Mouse (Mus musculus) heart, adult 2 months (tissue): ENCODE results near the gene Nudt1. TPM values are rescaled to one million over a fixed set of nuclear protein-coding genes. Genes with fewer than 3 reads are reported as not detected.

Experiments used
- DNase-seq, 2 experiments: peaks; one replicate each; pipeline ENCODE4 v3.0.0; 2021
- H3K27ac ChIP-seq: fragments of 200-600 bp; 2 replicates; pipeline ENCODE4 v1.8.1; 2022
- H3K27me3 ChIP-seq: fragments of 200-500 bp; 2 replicates; pipeline ENCODE4 v1.6.1; 2012; ENCODE audit warnings: mild to moderate bottlenecking, low read length, inconsistent platforms, mixed read lengths; ENCODE audit not compliant: control insufficient read depth, insufficient read depth
- H3K36me3 ChIP-seq: fragments of 200-500 bp; 2 replicates; pipeline ENCODE4 v1.6.1; 2012; ENCODE audit warnings: low read length, inconsistent platforms; ENCODE audit not compliant: control insufficient read depth, insufficient read depth
- H3K4me1 ChIP-seq: fragments of 200-500 bp; 2 replicates; pipeline ENCODE4 v1.6.1; 2011; ENCODE audit warnings: low read length; ENCODE audit not compliant: control insufficient read depth, insufficient read depth
- H3K4me3 ChIP-seq: fragments of 200-600 bp; 2 replicates; pipeline ENCODE4 v1.8.1; 2022
- H3K79me2 ChIP-seq: fragments of 200-500 bp; replicated peaks from 2 replicates; pipeline ENCODE4 v1.6.1; 2012; ENCODE audit warnings: mild to moderate bottlenecking, inconsistent platforms, low read length, moderate library complexity, mixed read lengths; ENCODE audit not compliant: control insufficient read depth, insufficient read depth
- H3K9ac ChIP-seq: fragments of 200-500 bp; 2 replicates; pipeline ENCODE4 v1.6.1; 2012; ENCODE audit warnings: low read depth, mild to moderate bottlenecking, control low read depth, inconsistent platforms, low read length, mixed read lengths
- CTCF ChIP-seq: fragments of 200-600 bp; IDR thresholded peaks from 2 replicates; pipeline ENCODE4 v1.8.1; 2022; ENCODE audit warnings: antibody characterized with exemption, mild to moderate bottlenecking, moderate library complexity
- EP300 ChIP-seq: fragments of 200-500 bp; IDR thresholded peaks from 2 replicates; pipeline ENCODE4 v1.6.1; 2011; ENCODE audit warnings: low read depth, low read length, control low read depth; ENCODE audit not compliant: insufficient read depth
- POLR2A ChIP-seq: fragments of 200-500 bp; IDR thresholded peaks from 2 replicates; pipeline ENCODE4 v1.6.1; 2011; ENCODE audit warnings: mild to moderate bottlenecking, low read depth, low read length, control low read depth; ENCODE audit not compliant: insufficient read depth
- WGBS: fragments of 180-500 bp; shearing (Covaris S2); methylation state at CpG from one replicate; pipeline ENCODE4 v1.1.7; 2018; 5-methylcytosine and 5-hydroxymethylcytosine counted together
- intact Hi-C: fragments of 180-260 bp; cut with DNase I; formaldehyde crosslinking; loops from one replicate; pipeline ENCODE4 v1.15.1; 2025
- polyA plus RNA-seq: library from polyadenylated mRNA; depleted of rRNA; stranded (reverse); fragments of >200 nt; gene quantifications from 2 replicates; pipeline ENCODE4 v1.2.3, GENCODE M21; 2012; rRNA removed
- total RNA-seq, 2 experiments: library from RNA; stranded (reverse); gene quantifications; 2 replicates each; pipeline ENCODE4 v1.2.3; 2021

Nudt1 gene
- total and polyA plus RNA-seq, 3 experiments, result 6.5 to 10.0 (median 8.7) TPM

DNA sequence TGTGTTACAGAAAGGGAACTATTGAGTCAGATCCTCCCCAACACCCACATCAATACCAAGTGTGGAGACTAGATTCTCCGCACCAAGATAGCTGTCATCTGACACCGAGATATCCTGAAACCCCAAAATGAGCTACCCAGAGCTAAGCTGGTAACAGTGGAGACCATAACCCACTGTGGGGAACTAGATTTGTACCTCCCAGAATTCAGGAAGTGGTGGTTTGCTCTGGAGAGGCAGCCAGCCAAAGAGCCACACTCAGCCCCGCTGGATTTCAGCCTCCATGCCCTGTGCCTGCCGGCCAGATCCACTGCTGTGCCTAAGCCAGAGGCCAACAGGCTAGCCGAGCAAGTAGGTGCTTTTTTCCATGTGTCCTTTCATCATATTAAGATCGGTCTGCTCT is 57.8 kb downstream of the Nudt1 start:
- intact Hi-C loops, result no loop called here
- Histone ChIP-seq H3K9ac (no peak overlapping the region), H3K27me3 (no peaks in the 10 kb centered on the region), H3K36me3 (no peaks in the 10 kb centered on the region), H3K27ac (no peak overlapping the region), H3K79me2 (peaks cover under 1% of the 10 kb centered on the region; the same call in 1 of the 2 replicates), H3K4me3 (no peak overlapping the region), H3K4me1 (peaks cover 5% of the 10 kb centered on the region)
- no peak for TF ChIP-seq CTCF
- TF ChIP-seq EP300, result no peak
- TF ChIP-seq POLR2A, result no peak
- DNase-seq, result peak in 1 of 2 experiments; percentile 45
- 68% methylated on average over 6 of the region's 6 CpGs for WGBS

DNA sequence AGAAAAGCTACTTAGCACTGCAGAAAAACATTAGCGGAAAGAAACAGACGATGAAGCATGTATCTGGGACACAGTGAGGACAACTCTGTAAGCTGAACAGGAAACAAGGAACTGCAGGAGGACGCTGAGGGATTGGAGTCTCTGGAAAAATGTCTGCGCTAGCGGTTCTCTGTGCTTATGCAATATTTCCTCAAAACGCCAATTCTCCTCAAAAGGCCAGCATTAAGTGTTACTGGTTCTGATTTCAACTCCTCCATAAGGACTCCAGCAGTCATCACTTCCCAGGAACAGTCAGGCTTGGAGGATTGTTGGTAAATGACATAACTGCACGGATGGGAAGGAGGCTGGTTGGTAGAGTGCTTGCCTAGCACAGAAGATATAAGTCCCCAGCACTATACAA is 59.7 kb downstream of the Nudt1 start:
- peak in 1 of 2 experiments; percentile 26 for DNase-seq
- Histone ChIP-seq H3K27me3 (no peaks in the 10 kb centered on the region), H3K9ac (no peak overlapping the region), H3K36me3 (no peaks in the 10 kb centered on the region), H3K27ac (no peak overlapping the region), H3K4me1 (peaks cover 5% of the 10 kb centered on the region), H3K79me2 (no peaks in the 10 kb centered on the region; the same call in 1 of the 2 replicates), H3K4me3 (no peak overlapping the region)
- intact Hi-C loops, result no loop called here
- TF ChIP-seq POLR2A (no peak), CTCF (no peak), EP300 (no peak)
- WGBS, result 56% methylated on average over 7 of the region's 7 CpGs

DNA sequence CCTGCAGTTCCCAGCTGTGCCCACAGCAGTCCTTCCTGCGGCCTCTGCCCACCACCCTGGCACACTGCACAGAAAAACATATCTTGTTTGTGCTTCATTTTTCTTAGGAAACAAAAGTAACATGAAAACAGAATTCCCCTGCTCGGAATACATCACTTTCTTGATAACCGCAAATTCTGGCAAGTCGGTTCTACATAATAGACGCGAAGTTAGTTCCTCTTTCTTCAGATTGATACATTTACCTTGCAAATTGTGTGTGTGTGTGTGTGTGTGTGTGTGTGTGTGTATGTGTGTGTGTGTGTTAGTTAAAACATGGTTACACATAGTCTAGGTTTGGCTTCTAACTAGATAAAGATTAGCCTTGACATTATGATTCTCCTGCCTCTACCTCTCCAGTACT is 61.2 kb downstream of the Nudt1 start:
- H3K9ac ChIP-seq, result no peak overlapping the region
- peaks cover 5% of the 10 kb centered on the region for H3K4me1 ChIP-seq
- H3K4me3 ChIP-seq, result no peak overlapping the region
- H3K79me2 ChIP-seq, result peaks cover 1% of the 10 kb centered on the region
- H3K36me3 ChIP-seq, result no peaks in the 10 kb centered on the region
- H3K27ac ChIP-seq, result no peak overlapping the region
- intact Hi-C loops, result no loop called here
- WGBS, result 85% methylated on average over 6 of the region's 6 CpGs
- no peaks in the 10 kb centered on the region for H3K27me3 ChIP-seq
- no peak for DNase-seq
- TF ChIP-seq EP300 (no peak), POLR2A (no peak), CTCF (no peak)

DNA sequence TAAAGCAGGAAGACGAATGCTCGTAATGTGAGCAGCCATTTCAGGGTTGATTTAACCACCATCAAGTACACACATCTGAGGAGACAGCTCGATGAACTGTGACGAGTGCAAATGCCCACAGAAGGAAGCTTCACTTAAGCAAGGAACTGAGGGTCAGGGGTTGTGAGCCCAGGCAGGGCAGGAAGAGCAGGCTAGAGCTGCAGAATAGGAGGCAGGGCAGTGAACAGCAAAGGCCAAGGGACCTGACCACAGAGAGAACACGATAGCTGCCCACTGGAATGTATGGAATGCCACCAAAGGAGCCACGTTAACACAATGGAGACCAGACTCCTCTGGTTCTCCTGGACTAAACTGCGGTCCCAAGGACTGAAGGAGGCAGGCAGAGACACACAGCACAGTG is 62.1 kb downstream of the Nudt1 start:
- Histone ChIP-seq H3K4me1 (peaks cover 7% of the 10 kb centered on the region), H3K79me2 (peaks cover 1% of the 10 kb centered on the region), H3K9ac (no peak overlapping the region), H3K27ac (no peak overlapping the region), H3K4me3 (no peak overlapping the region), H3K27me3 (no peaks in the 10 kb centered on the region), H3K36me3 (no peaks in the 10 kb centered on the region)
- TF ChIP-seq POLR2A, result no peak
- no peak for TF ChIP-seq CTCF
- no peak for TF ChIP-seq EP300
- WGBS, result 30% methylated on average over 7 of the region's 7 CpGs
- intact Hi-C loops, result no loop called here
- DNase-seq, result no peak

DNA sequence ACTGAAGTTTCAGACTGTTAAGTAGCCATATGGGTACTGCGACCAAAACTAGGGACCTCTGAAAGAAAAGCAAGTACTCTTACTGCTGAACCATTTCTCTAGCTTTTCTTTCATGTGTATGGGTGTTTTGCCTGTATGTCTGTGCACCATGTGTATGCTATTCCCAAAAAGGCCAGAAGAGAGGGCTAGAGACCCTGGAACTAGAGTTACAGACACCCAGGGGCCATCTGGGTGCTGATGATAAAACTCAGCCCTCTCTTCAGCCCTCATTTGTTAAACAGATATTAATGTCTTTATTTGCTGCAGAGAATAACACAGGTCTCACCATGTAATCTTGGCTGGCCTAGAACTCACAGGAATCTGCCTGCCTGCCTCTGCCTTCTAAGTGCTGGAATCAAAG is 63.0 kb downstream of the Nudt1 start:
- WGBS, result 94% methylated on average over 1 of the region's 1 CpGs
- Histone ChIP-seq H3K4me3 (no peak overlapping the region), H3K36me3 (no peaks in the 10 kb centered on the region), H3K9ac (no peak overlapping the region), H3K79me2 (peaks cover 1% of the 10 kb centered on the region), H3K4me1 (peaks cover 6% of the 10 kb centered on the region), H3K27ac (no peak overlapping the region), H3K27me3 (no peaks in the 10 kb centered on the region)
- DNase-seq, result no peak
- TF ChIP-seq EP300, result no peak
- no peak for TF ChIP-seq POLR2A
- no peak for TF ChIP-seq CTCF
- intact Hi-C loops, result no loop called here

DNA sequence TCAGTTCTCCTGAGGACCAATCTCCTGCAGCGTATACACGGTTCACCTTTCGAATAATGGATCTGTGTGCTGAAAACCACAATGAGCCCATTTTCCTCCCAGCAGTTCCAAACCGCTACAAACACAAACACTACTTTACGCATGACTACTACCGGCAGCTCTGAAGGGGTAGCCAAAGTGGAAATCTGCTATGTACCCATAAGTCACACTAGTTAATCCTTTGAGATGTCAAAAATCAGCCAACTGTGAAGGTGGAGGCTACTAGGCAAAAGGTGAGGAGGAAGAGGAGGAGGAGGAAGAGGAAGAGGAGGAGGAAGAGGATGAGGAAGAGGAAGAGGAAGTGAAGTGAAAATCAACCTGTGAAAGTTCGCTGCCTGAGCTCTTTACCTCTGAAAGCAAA is 65.8 kb downstream of the Nudt1 start:
- peaks cover 6% of the 10 kb centered on the region for H3K4me1 ChIP-seq
- no peak for TF ChIP-seq CTCF
- no peak for TF ChIP-seq EP300
- no peak for TF ChIP-seq POLR2A
- WGBS, result 87% methylated on average over 7 of the region's 7 CpGs
- H3K27me3 ChIP-seq, result no peaks in the 10 kb centered on the region
- no peaks in the 10 kb centered on the region for H3K36me3 ChIP-seq
- intact Hi-C loops, result loop anchor here (5.0 kb wide), 1 partner anchor 55 kb away; the partner anchor contains the start of gene Mrm2
- DNase-seq, result no peak
- H3K9ac ChIP-seq, result no peak overlapping the region
- H3K79me2 ChIP-seq, result peaks cover 1% of the 10 kb centered on the region
- no peak overlapping the region for H3K27ac ChIP-seq
- no peak overlapping the region for H3K4me3 ChIP-seq

Other genes starting within 250 kb of the Nudt1 start
- 10 to 100 TPM in 1 of 2 experiments, 1 to 10 TPM in 1; 9.4 to 12.2 TPM for gene Mad1l1, start 104 bp upstream of the Nudt1 start, total RNA-seq
- gene Mad1l1, start 104 bp upstream of the Nudt1 start, polyA plus RNA-seq, result 10.1 and 12.4 TPM in 2 replicates
- gene Mrm2, start 10.2 kb downstream of the Nudt1 start, total RNA-seq, result 10 to 100 TPM; 11.0 to 12.5 TPM
- 10.9 and 15.2 TPM in 2 replicates for gene Mrm2, start 10.2 kb downstream of the Nudt1 start, polyA plus RNA-seq
- 10 to 100 TPM; 12.0 to 15.8 TPM for gene Snx8, start 67.6 kb downstream of the Nudt1 start, total RNA-seq
- 8.9 and 10.5 TPM in 2 replicates for gene Snx8, start 67.6 kb downstream of the Nudt1 start, polyA plus RNA-seq
- gene Eif3b, start 97.7 kb downstream of the Nudt1 start, total RNA-seq, result 10 to 100 TPM; 86.9 to 95.2 TPM
- 49.0 and 59.8 TPM in 2 replicates for gene Eif3b, start 97.7 kb downstream of the Nudt1 start, polyA plus RNA-seq
- gene Gm4869, start 124.0 kb downstream of the Nudt1 start, total RNA-seq, result not detected
- gene Gm4869, start 124.0 kb downstream of the Nudt1 start, polyA plus RNA-seq, result 0.06 TPM in 1 of 2 replicates, not detected in the other
- 1 to 10 TPM; 4.5 to 4.8 TPM for gene Chst12, start 183.9 kb downstream of the Nudt1 start, total RNA-seq
- 8.3 and 11.2 TPM in 2 replicates for gene Chst12, start 183.9 kb downstream of the Nudt1 start, polyA plus RNA-seq
- not detected for gene Grifin, start 243.4 kb downstream of the Nudt1 start, total RNA-seq
- gene Grifin, start 243.4 kb downstream of the Nudt1 start, polyA plus RNA-seq, result not detected in 2 replicates